Mouse (Mus musculus) liver, embryonic 12.5 days (tissue): Measurements from ENCODE around the gene Krt4. TPM values are rescaled to one million over a fixed set of nuclear protein-coding genes. Genes with fewer than 3 reads are reported as not detected.

Experiments
- ATAC-seq: fragments of 200-750 bp; cut with Nextera tagmentation; 2 replicates; pipeline ENCODE4 v1.8.0; 2017; ENCODE audit warnings: moderate number of reproducible peaks, mild to moderate bottlenecking, moderate library complexity
- H3K27ac ChIP-seq: fragments of 300-500 bp; sonication (generic); 2 replicates; pipeline ENCODE4 v1.5.1; 2016; ENCODE audit warnings: mild to moderate bottlenecking
- H3K27me3 ChIP-seq: fragments of 300-500 bp; sonication (generic); replicated peaks from 2 replicates; pipeline ENCODE4 v1.6.1; 2016; ENCODE audit warnings: mild to moderate bottlenecking, moderate library complexity
- H3K36me3 ChIP-seq: fragments of 300-500 bp; sonication (generic); 2 replicates; pipeline ENCODE4 v1.6.1; 2016; ENCODE audit warnings: mild to moderate bottlenecking, moderate library complexity
- H3K4me1 ChIP-seq: fragments of 300-500 bp; sonication (generic); 2 replicates; pipeline ENCODE4 v1.6.1; 2016
- H3K4me2 ChIP-seq: fragments of 300-500 bp; sonication (generic); 2 replicates; pipeline ENCODE4 v1.6.1; 2016; ENCODE audit warnings: mild to moderate bottlenecking, moderate library complexity
- H3K4me3 ChIP-seq: fragments of 300-500 bp; sonication (generic); 2 replicates; pipeline ENCODE4 v1.5.1; 2016; ENCODE audit warnings: mild to moderate bottlenecking, moderate library complexity
- H3K9ac ChIP-seq: fragments of 300-500 bp; sonication (generic); 2 replicates; pipeline ENCODE4 v1.6.1; 2016; ENCODE audit warnings: mild to moderate bottlenecking, moderate library complexity
- H3K9me3 ChIP-seq: fragments of 300-500 bp; sonication (generic); replicated peaks from 2 replicates; pipeline ENCODE4 v1.6.1; 2016; ENCODE audit warnings: mild to moderate bottlenecking, moderate library complexity
- WGBS: fragments of 180-500 bp; shearing (Covaris S2); methylation state at CpG from one replicate; pipeline ENCODE4 v1.1.7; 2016; ENCODE audit not compliant: insufficient replicate concordance; 5-methylcytosine and 5-hydroxymethylcytosine counted together
- polyA plus RNA-seq: library from polyadenylated mRNA; unstranded; fragments of >200 nt; fragmentation: Nextera tagmentation; extraction: Ambion mirVana; gene quantifications from 2 replicates; pipeline ENCODE4 v1.2.1, GENCODE M21; 2016

Gene Krt4
- not detected in 2 replicates for polyA plus RNA-seq

- peaks cover 24% of the 10 kb centered on the region for H3K27me3 ChIP-seq
- ATAC-seq, result no peak
- no peak within 1 kb of the TSS for H3K4me2 ChIP-seq
- no peak within 1 kb of the TSS for H3K9ac ChIP-seq
- 66% methylated on average over 11 of the region's 11 CpGs for WGBS
- H3K4me1 ChIP-seq, result peaks cover 4% of the 10 kb centered on the region
- H3K4me3 ChIP-seq, result no peak within 1 kb of the TSS
- H3K9me3 ChIP-seq, result no peaks in the 10 kb centered on the region
- no peaks in the 10 kb centered on the region for H3K36me3 ChIP-seq
- no peak within 1 kb of the TSS for H3K27ac ChIP-seq
Observed at GRCm38 (mm10) chr15:101924635-101925034, at the start of gene Krt4. TSS of gene Krt4 (minus strand) at chr15:101924735.

- Histone ChIP-seq H3K4me1 (peaks cover 48% of the 10 kb centered on the region), H3K4me2 (no peak overlapping the region), H3K27ac (no peak overlapping the region), H3K4me3 (no peak overlapping the region), H3K9ac (no peak overlapping the region), H3K27me3 (peaks cover 34% of the 10 kb centered on the region), H3K36me3 (no peaks in the 10 kb centered on the region), H3K9me3 (no peaks in the 10 kb centered on the region)
- 12% methylated on average over 15 of the region's 15 CpGs for WGBS
- no peak; the same call in 1 of the 2 replicates for ATAC-seq
Observed at GRCm38 (mm10) chr15:101973414-101974077, 49.0 kb upstream of the Krt4 start.

DNA sequence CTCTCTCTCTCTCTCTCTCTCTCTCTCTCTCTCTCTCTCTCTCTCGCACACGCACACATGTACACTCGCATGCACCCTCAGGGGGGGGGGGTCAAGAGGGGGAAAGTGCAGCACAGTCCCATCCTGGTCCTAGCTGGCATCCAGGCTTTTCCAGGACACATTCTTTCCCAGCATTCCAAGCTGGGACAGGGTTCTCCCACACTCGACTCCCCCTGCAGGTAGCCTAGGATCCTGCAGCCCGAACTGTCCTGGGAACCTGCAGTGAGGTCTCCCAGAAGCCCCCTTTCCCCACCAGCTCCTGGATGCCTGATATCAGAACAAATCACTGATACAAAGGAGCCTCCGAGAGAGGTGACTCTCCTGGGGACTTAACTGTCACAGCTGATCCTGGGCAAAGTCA is 46.0 kb upstream of the Krt4 start:
- peaks cover 19% of the 10 kb centered on the region for H3K4me1 ChIP-seq
- H3K9ac ChIP-seq, result no peak overlapping the region
- H3K4me3 ChIP-seq, result no peak overlapping the region
- no peak overlapping the region for H3K4me2 ChIP-seq
- no peaks in the 10 kb centered on the region for H3K9me3 ChIP-seq
- H3K27me3 ChIP-seq, result peaks cover 34% of the 10 kb centered on the region
- WGBS, result 10% methylated on average over 3 of the region's 6 CpGs
- no peaks in the 10 kb centered on the region for H3K36me3 ChIP-seq
- ATAC-seq, result no peak
- no peak overlapping the region for H3K27ac ChIP-seq

DNA sequence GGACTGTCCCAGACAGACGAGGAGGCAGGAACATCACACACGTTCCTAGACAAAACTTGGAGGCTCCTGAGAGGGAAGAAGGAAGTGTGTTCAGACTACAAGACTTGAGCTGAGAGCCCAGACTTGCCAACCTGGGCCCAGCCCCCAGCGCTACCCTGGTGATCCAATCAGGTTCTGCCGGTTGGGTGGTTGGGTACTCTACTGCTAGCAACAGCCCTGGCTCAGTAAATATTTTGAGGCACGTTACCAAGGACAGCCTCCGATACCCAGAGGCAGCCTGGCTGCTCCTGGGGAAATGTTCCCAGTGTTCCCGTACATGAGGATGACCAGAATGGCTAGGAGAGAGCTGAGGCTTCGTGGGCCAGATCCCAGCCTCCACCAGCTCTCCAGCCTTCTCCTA is 42.3 kb upstream of the Krt4 start:
- H3K9me3 ChIP-seq, result no peaks in the 10 kb centered on the region
- H3K4me3 ChIP-seq, result no peak overlapping the region
- ATAC-seq, result no peak
- H3K27me3 ChIP-seq, result peaks cover 14% of the 10 kb centered on the region
- H3K36me3 ChIP-seq, result no peaks in the 10 kb centered on the region
- 62% methylated on average over 8 of the region's 8 CpGs for WGBS
- no peak overlapping the region for H3K27ac ChIP-seq
- no peak overlapping the region for H3K4me2 ChIP-seq
- H3K9ac ChIP-seq, result no peak overlapping the region
- H3K4me1 ChIP-seq, result no peaks in the 10 kb centered on the region

DNA sequence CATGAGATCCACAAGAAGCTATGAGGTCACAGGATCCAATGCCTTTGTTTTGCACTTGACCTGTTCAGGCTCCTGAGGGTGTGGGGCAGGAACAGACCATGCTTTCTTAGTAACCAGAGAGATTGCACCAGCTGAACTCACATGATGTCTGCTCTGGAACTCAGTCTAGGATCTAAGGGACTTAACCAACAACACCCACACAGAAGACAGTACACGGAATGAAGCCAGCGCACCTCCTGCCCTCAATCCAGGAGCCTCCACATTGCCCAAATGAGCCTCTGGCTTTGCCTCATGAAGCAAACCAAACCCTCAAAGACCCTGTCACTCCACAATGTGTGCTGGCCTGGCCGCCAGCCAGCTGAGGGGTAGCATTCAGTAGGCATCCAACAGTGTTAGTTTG is 34.4 kb upstream of the Krt4 start:
- no peaks in the 10 kb centered on the region for H3K4me1 ChIP-seq
- no peaks in the 10 kb centered on the region for H3K9me3 ChIP-seq
- WGBS, result 76% methylated on average over 3 of the region's 3 CpGs
- no peak overlapping the region for H3K4me3 ChIP-seq
- H3K27me3 ChIP-seq, result peaks cover 4% of the 10 kb centered on the region; the same call in 1 of the 2 replicates
- no peaks in the 10 kb centered on the region for H3K36me3 ChIP-seq
- no peak overlapping the region for H3K9ac ChIP-seq
- no peak for ATAC-seq
- no peak overlapping the region for H3K27ac ChIP-seq
- no peak overlapping the region for H3K4me2 ChIP-seq

- ATAC-seq, result no peak
- Histone ChIP-seq H3K4me1 (no peaks in the 10 kb centered on the region), H3K9ac (no peak within 1 kb of the TSS), H3K36me3 (no peaks in the 10 kb centered on the region), H3K4me3 (no peak within 1 kb of the TSS), H3K9me3 (no peaks in the 10 kb centered on the region), H3K4me2 (no peak within 1 kb of the TSS), H3K27ac (no peak within 1 kb of the TSS), H3K27me3 (0 out of 2 replicates have a peak, but pooled peaks cover 14% of the 10 kb centered on the region)
- 65% methylated on average over 9 of the region's 9 CpGs for WGBS
Observed at GRCm38 (mm10) chr15:101954187-101954586, 29.7 kb upstream of the Krt4 start, which contains the start of gene Krt78. TSS of gene Krt78 (minus strand) at chr15:101954287.

GRCm38 (mm10) chr15:101952733-101953474 is 28.4 kb upstream of the Krt4 start:
- H3K27me3 ChIP-seq, result 0 out of 2 replicates have a peak, but pooled peaks cover 14% of the 10 kb centered on the region
- WGBS, result 71% methylated on average over 7 of the region's 7 CpGs
- H3K36me3 ChIP-seq, result no peaks in the 10 kb centered on the region
- H3K27ac ChIP-seq, result no peak overlapping the region
- no peak overlapping the region for H3K4me3 ChIP-seq
- no peak overlapping the region for H3K9ac ChIP-seq
- H3K4me1 ChIP-seq, result no peaks in the 10 kb centered on the region
- H3K4me2 ChIP-seq, result no peak overlapping the region
- ATAC-seq, result no peak
- H3K9me3 ChIP-seq, result no peaks in the 10 kb centered on the region

DNA sequence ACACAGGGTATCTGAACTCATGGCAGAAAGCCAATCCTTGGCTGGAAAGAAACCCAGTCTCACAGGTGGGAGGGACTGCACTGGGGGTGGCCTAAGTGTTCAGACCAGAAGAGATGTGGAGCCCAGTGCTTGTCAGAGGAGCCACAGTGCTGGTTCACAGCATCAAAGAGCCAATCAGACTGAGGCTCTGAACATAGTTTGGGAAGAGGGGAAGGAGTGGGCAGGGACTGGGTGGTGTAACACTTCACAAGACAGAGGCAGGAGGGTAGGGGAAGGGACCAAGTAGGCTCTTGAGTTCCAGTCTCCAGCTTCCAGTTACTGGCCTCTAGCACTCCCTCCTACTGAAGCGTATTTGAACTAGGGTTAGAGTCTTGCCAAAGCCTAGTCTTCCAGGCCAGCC is 20.9 kb upstream of the Krt4 start:
- no peak overlapping the region for H3K9ac ChIP-seq
- peaks cover 10% of the 10 kb centered on the region for H3K27me3 ChIP-seq
- H3K4me2 ChIP-seq, result no peak overlapping the region
- H3K4me1 ChIP-seq, result 0 out of 2 replicates have a peak, but pooled peaks cover 4% of the 10 kb centered on the region
- H3K27ac ChIP-seq, result no peak overlapping the region
- WGBS, result 67% methylated on average over 1 of the region's 1 CpGs
- no peaks in the 10 kb centered on the region for H3K36me3 ChIP-seq
- H3K4me3 ChIP-seq, result no peak overlapping the region
- no peaks in the 10 kb centered on the region for H3K9me3 ChIP-seq
- no peak for ATAC-seq

DNA sequence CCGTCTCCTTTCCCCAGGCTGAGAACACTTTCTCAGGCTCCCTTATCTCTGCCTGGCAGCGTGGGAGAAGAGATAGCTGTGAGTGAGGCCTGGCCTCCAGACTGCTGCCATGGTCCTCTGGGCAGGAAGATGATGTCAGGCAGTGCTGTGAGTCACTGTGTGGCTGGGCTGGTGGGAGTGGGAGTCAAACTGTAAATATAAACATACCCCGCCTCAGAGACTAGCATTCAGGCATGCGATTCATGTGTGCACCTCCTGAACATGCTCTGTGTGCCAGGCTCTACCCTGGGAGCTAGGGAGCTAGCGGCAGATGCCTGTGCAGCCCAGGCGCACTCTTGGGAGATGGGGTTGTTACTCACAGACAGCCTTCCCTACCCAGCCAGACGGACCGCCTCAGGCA is 17.4 kb upstream of the Krt4 start:
- Histone ChIP-seq H3K9ac (no peak overlapping the region), H3K4me2 (no peak overlapping the region), H3K36me3 (no peaks in the 10 kb centered on the region), H3K27me3 (peaks cover 13% of the 10 kb centered on the region), H3K4me1 (0 out of 2 replicates have a peak, but pooled peaks cover 4% of the 10 kb centered on the region), H3K4me3 (no peak overlapping the region), H3K27ac (no peak overlapping the region), H3K9me3 (no peaks in the 10 kb centered on the region)
- WGBS, result 43% methylated on average over 8 of the region's 8 CpGs
- ATAC-seq, result no peak

GRCm38 (mm10) chr15:101940274-101940829 is 15.8 kb upstream of the Krt4 start, which contains the start of gene Krt79:
TSS of gene Krt79 (minus strand) at chr15:101940324.
- Histone ChIP-seq H3K4me2 (no peak within 1 kb of the TSS), H3K9me3 (no peaks in the 10 kb centered on the region), H3K4me1 (0 out of 2 replicates have a peak, but pooled peaks cover 4% of the 10 kb centered on the region), H3K9ac (no peak within 1 kb of the TSS), H3K4me3 (no peak within 1 kb of the TSS), H3K27ac (no peak within 1 kb of the TSS), H3K27me3 (peaks cover 17% of the 10 kb centered on the region), H3K36me3 (no peaks in the 10 kb centered on the region)
- 52% methylated on average over 5 of the region's 6 CpGs for whole genome bisulfite sequencing
- ATAC-seq, result no peak

- Histone ChIP-seq H3K4me2 (no peak overlapping the region), H3K9me3 (no peaks in the 10 kb centered on the region), H3K9ac (no peak overlapping the region), H3K4me3 (no peak overlapping the region), H3K4me1 (0 out of 2 replicates have a peak, but pooled peaks cover 4% of the 10 kb centered on the region), H3K27me3 (peaks cover 15% of the 10 kb centered on the region), H3K27ac (no peak overlapping the region), H3K36me3 (no peaks in the 10 kb centered on the region)
- ATAC-seq, result no peak
- 66% methylated on average over 9 of the region's 9 CpGs for WGBS
Observed at GRCm38 (mm10) chr15:101938600-101939308, 14.2 kb upstream of the Krt4 start.
